Mouse (Mus musculus): ENCODE data around the gene Vps72.
A peak's percentile ranks its signal among the peaks of the same experiment; 100 is the strongest.
"Not testable (repeated sequence)": the region's sequence is repeated elsewhere in the genome, so short reads cannot be mapped to it uniquely, and the experiment has no call there.

Vps72 gene

DNA sequence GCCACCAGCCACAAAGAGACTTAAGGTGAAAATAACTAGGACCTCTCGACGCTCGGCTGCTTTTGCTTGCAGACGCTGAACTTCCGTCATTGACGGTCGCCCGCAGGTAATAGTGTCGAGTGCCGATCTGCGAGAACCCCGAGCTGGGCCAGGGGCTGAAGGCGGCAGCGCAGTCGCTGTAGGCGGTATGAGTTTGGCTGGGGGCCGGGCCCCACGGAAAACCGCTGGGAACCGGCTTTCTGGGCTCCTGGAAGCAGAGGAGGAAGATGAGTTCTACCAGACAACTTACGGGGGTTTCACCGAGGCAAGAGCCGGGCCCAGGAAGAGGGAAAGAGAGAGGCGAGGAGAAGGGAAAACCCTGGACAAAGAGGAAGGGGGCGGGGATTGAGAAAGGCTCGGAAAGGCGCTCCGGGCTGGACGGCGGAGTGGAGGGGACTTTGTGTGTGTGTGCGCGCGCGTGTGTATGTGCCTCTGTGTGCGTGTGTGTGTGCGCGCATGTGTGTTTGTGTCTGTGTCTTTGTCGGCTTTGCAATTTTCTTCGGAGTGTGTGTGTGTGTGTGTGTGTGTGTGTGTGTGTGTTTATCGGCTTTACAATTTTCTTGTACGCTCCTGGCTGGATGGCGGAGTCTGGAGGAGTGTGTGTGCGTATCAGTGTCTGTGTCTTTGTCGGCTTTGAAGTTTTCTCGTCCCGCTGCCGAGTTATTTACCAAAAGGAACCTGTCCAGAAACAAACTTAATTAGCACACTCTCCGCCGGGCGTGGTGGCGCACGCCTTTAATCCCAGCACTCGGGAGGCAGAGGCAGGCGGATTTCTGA is at the start of gene Vps72:
Vps72 (plus strand) TSS at position 112 of the 816 bp plus-strand sequence.
- DNase-seq (ENCODE audit: low spot score in 2 of 2), result peak; percentile 89 to 90

DNA sequence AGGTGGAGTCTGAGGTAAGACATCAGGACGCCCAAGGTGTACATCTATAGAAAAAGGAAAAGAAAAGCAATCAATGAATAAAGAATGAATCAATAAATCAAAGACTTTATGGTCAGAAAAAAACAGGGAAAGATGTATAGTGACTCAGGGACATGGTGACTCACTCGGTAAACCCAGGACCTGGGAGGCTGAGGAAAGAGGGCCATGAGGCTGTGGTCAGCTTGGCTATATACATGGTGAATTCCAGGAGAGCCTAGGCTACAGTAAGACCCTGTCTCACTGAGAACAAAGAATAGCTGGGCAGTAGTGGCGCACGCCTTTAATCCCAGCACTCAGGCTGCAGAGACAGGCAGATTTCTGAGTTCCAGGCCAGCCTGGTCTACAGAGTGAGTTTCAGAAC is 47.1 kb upstream of the Vps72 start:
- no peak for DNase-seq (ENCODE audit: low spot score in 2 of 2)

DNA sequence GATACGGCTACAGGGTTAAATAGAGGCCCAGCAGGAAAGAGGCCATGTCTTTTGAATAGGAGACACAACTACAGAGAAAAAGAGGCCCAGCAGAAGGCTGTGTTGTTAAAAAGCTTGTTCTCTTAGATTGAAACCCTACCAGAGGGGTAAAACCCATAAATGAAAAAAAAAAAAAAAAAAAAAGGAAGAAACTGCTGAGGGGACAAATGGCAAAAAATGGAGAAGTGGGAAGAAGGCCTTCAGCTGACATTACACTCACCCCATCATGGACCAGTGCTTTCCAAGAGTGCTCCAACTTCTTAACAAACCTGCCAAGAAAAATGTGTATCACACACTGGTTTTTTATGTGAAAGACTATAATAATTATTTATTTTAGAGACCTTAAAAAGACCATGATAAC is 45.3 kb upstream of the Vps72 start:
- no peak for DNase-seq (ENCODE audit: low spot score in 2 of 2)

DNA sequence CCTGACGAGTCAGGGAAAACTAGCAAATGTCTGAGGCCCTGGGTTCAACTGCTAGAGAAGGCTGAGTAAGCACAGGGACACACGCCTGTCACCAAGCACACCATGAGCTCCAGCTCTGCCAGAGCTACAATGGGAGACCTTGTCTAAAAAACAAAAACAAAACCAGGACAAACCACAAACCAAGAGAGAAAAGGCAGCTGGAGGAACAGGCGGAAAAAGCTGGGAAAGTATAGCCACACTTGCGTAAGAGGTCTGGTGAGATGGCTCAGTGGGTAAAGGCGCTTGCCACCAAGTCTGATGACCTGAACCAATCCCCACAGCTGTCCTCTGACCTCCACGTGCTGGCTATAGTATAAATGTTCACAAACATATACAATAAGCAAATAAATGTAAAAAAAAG is 44.7 kb upstream of the Vps72 start:
- DNase-seq (ENCODE audit: low spot score in 2 of 2), result no peak

DNA sequence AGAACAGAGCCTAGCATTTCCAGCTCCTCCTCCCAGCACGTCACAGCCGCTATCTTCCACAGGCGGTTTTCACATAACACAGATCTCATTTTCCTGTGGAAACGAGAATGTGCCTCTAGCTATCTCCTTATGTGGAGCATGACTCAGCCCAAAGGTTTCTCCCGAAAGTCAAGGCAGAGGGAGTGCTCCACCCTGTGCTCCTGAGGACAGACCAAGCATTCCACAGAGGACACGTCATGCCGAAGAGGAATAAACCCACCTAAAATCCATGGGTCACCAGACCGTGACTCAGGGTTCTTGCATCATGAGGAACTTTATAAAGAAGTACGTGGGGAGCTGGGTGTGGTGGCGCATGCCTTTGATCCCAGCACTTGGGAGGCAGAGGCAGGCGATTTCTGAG is 44.3 kb upstream of the Vps72 start:
- DNase-seq (ENCODE audit: low spot score in 2 of 2), result peak; percentile 32 to 38

DNA sequence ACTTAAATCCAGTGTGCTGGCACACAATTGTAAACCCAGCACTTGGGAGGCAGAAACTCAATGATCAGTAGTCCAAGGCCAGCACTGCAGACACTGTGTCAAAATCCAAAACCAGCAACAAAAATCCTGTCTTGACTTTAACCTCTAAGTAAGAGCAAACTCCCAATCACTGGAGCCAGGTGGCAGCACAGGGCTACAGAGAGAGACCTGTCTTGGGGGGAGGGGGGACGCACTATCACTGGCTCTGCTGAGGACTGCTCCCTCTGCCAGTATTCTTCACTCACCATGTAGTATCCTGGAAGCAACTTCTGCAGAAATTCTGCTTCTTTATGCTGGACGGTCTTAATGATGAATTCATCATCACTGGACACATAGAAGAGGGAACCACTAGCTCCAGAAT is 39.2 kb upstream of the Vps72 start:
- no peak for DNase-seq (ENCODE audit: low spot score in 2 of 2)

DNA sequence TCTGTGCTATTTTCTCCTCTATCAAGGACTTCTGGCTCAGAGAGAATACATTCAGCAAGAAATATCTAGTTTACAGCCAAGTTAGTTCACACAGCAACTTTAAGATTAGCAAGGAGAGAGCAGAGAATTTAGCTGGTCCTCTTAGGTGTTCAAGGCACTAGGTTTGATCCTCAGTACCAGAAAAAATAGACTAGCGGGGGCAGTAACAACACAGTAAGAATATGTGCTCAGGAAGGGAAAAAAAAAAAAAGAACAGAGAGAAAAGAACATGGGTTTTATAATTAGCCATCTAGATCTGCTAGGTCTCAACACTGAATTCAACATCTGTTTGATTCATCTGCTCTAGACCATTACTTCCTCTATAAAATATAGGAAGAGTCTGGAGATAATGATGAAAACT is 22.8 kb upstream of the Vps72 start:
- no peak for DNase-seq (ENCODE audit: low spot score in 2 of 2)

DNA sequence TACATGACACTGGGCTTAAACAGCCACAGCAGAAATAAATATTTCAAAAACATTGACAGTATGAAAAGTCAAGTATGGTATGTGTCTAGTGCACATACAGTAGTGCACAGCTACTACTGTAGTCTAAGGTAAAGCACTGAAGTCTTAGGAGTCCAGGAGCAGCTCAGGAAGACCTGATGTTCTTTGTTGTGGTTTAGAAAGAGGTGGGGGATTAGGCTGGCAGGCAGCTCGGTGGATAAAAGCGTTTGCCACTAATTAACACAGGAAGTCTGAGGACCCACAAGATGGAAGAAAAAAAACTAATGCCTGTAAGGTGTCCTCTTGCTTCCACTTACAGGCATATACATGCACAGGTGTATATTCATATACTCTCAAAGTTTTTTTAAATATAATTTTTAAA is 10.0 kb upstream of the Vps72 start:
- DNase-seq (ENCODE audit: low spot score in 2 of 2), result no peak

DNA sequence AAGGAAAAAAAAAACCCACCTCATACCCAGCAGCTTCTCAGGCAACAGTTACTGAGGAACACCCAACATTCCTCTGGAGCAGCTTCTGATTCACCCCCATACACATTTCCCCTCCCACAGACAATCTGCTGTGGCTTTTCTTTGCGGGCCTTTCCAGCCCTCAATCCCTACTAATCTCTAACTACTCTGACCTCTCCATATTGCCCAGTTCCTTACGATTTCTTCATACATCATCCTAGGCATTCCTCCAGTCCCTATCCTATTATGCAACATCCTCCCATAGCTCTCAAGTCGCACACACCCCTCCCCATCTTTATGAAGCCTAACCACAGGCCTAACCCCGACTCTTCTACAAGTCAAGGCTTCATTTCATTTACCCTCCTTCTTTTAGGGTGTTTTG is 5.7 kb upstream of the Vps72 start:
- DNase-seq (ENCODE audit: low spot score in 2 of 2), result no peak

DNA sequence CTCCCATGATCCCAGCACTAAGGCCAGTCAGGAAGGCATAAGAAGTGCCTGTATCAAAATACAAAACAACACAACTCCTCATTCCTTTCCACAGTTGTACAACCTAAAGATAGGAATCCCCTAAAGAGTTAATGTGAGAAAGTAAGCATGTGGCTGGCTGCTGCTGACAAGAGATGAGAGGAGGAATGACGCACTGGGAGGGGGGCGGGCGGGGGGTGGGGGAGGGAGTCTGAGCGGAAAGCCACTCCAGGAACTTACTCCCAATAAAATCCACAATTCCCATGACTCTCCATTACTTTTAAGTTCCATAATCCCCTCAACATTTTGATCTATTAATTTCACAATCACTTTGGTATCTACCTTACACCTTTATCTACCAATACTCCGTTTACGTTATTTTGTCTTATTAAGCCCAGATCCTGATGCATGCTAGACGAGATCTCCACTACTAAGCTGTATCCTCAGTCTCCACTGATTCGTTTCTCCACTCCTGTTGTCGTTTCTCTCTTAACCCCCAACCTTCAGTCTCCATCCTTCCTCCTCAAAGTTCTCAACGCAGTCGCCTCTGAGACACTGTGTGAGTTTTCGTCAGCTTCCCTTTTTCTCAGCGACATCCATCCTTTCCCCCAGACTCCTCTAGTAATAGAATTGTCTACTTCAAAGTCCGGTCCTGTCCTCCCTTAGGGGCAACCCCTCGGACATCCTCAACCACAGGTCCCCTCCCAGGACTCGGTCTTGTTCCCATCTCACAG is 5.1 kb upstream of the Vps72 start:
- no peak for DNase-seq (ENCODE audit: low spot score in 2 of 2)

DNA sequence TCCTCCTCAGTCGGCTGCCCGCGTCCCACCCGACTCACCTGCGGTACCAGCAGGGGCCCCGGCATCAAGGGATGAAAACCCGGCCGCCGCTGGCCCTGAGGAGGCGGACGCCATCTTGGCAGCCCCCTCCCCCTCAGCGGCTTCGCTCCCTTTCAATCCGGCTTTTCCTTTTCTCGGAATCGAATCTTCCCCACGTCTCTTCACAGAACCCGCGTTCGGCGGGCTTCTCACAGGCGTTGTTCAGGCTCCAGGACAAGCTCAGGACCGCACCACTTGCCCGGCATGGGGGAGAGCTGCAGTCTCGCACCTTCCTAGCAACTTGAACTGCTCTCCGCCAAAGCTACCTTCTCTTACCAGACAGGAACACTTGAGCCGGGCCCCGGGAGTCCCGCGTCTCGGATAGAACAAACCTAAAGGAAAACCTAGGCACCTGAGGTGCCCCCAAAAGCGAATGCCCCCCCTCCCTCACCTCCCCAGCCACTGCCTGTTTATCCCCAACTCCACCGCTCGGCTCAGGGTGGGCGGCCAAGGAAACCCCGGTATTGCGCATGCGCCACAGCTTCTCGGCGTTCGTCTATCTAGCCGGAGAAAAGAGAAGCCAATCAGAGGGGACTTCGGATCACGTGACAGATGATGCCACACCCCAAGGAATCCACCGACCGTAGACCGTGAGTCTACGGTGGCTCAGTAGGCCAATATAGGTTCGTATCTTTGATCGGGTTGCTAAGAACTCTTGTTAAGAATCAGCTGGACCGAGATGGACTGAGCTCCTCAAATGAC is 4.3 kb upstream of the Vps72 start, which contains the start of gene Pip5k1a:
Pip5k1a (minus strand) TSS at position 593 of the 780 bp plus-strand sequence.
- peak; percentile 85 to 94 for DNase-seq (ENCODE audit: low spot score in 2 of 2)

DNA sequence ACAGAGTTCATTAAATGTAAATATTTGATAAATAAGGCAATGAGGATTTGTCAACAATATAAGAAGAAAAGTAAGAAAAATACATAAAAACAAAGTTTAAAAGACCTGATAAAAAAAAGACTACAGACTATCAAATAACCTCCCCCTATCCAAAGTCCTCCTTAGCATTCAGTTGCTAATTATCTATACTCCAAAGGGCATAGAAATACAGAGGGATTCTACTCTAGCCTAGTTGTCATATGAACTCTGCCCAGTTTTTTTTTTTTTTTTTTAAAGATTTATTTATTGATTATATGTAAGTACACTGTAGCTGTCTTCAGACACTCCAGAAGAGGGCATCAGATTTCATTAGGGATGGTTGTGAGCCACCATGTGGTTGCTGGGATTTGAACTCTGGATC is 3.5 kb upstream of the Vps72 start:
- DNase-seq (ENCODE audit: low spot score in 2 of 2), result not testable (repeated sequence)

DNA sequence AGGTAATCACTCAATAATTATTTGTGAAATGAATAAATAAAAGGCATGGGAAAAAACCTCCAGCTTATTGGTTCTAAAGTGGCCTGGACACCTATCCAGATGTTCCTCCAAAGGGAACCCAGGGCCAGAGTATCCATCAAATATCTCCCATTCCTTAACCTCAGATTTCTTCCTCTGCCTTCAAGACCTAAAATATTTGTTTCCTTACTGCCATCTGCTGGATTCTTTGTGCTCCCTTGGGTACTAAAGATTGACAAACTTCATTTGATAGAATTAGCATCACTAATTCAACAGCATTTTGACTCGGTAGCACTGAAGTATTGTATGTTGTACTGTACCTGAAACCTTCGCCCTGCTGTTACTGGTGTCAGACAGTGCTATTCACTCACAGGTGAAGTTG is 2.9 kb upstream of the Vps72 start:
- no peak for DNase-seq (ENCODE audit: low spot score in 2 of 2)

DNA sequence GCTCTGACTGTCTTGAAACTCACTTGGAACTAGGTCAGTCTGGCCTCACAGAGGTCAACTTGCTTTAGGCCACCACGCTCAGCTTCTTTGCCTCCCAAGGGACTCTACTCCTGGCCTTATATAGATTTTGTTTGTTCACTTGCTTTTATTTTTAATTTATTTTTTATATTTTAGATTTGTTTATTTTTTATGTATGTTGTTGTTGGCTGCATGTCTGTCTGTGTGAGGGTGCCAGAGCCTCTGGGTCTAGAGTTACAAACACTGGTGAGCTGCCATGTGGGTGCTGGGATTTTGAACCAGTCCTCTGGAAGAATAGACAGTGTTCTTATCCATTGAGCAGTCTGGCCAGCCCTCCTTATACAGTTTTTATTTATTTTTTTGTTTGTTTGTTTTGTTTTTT is 1.9 kb downstream of the Vps72 start:
- no peak for DNase-seq (ENCODE audit: low spot score in 2 of 2)

DNA sequence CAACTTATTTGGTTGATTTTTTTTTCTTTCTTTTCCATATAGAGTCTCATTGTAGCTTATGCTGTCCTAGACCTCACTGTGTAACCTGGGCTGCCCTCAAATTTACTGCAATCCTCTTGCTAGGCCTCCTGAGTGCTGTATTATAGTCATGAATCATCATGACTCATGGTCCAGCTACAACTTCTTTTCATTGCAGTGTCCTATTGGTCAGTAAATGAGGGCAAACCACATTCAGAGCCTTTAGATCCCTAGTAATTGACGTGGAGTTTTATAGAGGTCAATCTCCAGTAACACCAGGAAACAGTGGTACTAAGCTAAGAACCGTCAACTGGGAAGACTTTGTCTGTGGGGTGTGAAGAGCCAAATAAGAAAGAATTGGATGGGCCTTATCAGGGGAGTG is 6.9 kb downstream of the Vps72 start:
- DNase-seq (ENCODE audit: low spot score in 2 of 2), result no peak

DNA sequence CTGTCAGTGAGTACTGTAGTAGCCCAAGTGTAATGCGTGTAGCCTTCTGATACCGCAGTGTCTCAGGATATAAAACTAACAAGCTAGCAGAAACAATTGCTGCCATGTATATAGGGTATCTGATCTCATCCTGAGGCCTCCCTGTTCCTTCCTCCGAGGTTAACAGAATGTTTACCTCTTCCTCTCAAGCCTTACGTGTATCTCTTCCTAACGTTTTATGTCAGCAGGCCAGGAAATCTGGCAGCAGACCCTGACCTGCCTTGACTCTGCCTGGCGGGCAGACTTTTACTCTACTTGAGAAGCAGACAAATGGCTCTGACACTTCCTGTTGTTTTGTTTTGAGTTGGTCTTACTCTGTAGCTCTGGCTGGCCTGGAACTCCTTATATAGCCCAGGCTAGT is 10.8 kb downstream of the Vps72 start:
- DNase-seq (ENCODE audit: low spot score in 2 of 2), result no peak

DNA sequence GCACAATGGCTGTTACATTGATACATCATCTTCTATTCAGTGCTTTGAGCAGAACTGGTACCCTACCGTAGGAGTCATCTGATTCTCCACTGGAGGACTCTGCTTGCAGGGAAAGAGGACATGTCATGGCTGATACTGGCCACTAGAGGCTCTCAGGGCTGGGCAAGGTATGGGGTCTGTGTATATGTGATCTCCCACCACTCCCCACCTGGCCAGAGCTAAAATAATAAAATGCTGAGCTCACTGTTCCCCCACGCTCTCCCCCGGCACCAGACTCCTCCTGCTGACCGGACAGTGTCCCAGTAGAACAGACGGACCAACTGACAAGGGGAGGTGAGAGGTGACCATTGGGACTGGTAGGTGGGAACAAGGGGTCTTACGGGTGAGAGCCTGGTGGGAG is 13.4 kb downstream of the Vps72 start, which contains the start of gene Tmod4:
Tmod4 (plus strand) TSS at position 231 of the 400 bp plus-strand sequence.
- DNase-seq (ENCODE audit: low spot score in 2 of 2), result no peak

DNA sequence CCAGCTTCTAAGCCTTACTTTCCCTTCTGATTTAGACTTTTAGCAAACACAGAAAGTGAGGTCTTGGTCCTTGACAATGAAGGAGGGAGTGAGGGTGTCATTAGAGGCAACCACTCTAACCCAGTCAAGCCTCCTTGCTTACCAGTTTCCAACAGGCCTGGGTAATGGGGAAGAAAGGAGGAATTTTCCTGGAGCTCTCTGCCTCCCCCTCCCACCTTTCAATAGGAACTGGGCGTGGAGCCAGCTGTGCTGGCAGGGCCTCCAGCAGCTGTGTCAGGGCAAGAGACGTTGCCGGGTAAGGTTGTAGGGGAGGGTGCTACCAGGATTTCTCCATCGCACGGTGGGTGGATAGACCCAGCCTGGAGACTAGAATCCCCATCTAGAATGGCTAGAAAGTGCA is 14.2 kb downstream of the Vps72 start:
- DNase-seq (ENCODE audit: low spot score in 2 of 2), result no peak

DNA sequence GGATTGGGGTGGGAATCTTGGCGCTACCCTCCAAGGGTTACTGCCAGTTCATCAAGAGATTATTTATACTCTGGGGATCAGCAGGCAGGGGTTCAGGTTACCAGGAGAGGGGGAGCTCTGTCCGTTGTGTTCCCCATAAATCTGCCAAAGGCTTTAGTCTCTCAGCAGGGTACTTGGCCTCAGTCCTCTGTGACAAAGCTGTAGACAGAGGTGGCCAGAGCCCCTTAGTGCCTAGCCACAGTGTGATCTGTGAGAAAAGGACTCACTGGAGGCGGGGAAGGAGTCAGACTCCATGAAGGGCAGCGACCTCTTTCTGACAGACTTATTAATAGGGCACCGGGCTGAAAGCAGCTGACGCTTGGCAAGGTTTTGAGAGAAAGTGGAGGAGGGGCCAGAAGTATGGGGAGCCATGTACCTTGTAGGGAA is 18.4 kb downstream of the Vps72 start:
- DNase-seq (ENCODE audit: low spot score in 2 of 2), result no peak

DNA sequence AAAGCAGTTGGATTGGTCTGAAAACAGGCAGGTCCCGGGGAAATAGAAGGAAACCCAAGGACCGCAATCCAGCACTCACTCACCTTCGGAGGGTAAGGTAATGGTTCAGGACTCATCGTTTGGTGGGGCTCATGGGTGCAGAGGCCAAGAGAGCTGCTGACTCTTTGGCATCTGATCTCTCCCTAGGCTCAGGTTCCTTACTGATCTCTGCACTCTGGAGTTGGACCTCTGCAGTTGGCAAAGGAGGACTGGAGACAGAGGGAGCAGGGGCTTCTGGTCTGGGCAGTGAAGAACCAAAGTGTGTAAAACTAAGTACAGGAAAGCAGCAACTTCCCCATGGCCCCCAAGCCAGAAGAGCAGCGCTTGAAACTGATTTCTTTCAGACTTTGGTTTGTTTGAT is 19.3 kb downstream of the Vps72 start:
- DNase-seq (ENCODE audit: low spot score in 2 of 2), result no peak

DNA sequence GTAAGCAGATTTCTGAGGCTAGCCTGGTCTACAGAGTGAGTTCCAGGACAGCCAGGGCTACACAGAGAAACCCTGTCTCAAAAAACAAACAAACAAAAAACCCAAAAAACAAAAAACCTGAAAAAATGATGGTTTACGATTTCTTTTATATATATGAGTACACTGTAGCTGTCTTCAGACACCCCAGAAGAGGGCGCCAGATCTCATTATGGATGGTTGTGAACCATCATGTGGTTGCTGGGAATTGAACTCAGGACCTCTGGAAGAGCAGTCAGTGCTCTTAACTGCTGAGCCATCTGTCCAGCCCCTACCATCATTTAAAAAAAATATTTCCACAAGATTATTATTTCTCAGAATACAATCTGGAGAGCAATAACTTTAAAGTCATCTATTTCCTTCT is 21.6 kb downstream of the Vps72 start:
- DNase-seq (ENCODE audit: low spot score in 2 of 2), result not testable (repeated sequence)

DNA sequence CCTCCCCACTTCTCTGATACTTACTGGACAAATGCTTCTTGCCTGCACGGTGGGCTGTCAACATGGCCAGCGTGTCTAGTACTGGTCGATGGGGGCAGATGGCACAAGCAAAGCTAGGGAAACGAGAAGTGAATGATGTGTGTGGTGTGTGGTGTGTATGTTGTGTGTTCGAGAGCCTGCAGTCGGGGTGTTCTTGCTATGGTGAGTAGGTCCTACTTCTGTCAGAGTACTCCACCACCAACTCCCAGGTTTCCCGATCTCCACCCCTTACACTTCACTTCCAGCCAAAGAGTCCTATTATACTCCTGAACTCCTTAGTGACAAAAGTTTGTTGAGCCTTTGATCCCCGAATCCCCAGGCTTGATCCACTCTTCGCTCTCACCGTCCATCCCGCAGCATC is 22.4 kb downstream of the Vps72 start:
- no peak for DNase-seq (ENCODE audit: low spot score in 2 of 2)

Data from urinary bladder, postnatal 36 days (tissue).